Mouse (Mus musculus) retina, postnatal 7 days (tissue): Measurements from ENCODE around the gene Kpna2.
A peak's percentile ranks its signal among the peaks of the same experiment; 100 is the strongest.
"Not testable (repeated sequence)": the region's sequence is repeated elsewhere in the genome, so short reads cannot be mapped to it uniquely, and the experiment has no call there.

Experiments
- DNase-seq: peaks from one replicate; pipeline ENCODE4 v3.0.0-alpha.2; 2012; ENCODE audit warnings: low read depth, low spot score

The Kpna2 gene

DNA sequence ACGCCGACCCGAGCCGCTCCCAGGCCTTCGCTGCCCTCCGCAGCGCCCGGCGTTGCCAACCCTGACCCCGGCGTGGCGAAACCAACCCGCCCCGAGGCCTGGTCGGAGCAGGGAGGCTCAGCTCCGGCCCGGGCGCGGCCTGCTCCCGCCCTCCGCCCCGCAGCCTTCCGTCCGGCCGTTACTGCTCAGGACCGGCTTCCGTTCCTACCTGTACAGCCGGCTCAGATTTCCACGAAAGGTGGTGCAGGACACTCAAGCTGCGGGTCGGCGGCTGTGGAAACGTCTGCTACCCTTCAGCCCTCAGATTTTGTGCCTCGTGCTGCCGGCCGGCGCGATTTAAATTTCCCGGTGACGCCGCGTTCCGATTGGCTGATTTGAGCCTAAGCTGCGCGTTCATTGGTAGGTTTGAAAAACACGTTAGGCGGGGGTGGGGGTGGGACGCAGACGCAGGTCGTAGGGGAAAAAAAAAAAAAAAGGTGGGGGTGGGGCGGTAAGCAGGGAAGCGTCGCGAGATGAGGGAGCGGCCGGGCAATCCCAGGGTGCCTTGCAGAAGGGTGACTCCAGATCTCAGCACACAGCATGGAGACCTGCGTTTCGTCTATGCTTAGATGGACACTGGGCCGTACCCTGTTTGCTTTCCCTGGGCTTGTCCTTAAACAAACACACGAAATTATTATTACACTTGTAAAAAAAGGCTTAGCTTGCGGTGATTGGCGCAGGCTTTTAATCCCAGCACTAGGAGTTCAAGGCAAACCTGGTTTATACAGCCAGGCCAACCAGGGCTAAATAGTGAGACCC is at the start of gene Kpna2:
Gene Kpna2 (minus strand): TSS at position 391 of the 798 bp plus-strand sequence.
- peak; percentile 92 for DNase-seq

GRCm38 (mm10) chr11:107046766-107047620 is 47.7 kb upstream of the Kpna2 start:
- no peak for DNase-seq

GRCm38 (mm10) chr11:107045546-107045945 is 46.2 kb upstream of the Kpna2 start:
- DNase-seq = no peak

DNA sequence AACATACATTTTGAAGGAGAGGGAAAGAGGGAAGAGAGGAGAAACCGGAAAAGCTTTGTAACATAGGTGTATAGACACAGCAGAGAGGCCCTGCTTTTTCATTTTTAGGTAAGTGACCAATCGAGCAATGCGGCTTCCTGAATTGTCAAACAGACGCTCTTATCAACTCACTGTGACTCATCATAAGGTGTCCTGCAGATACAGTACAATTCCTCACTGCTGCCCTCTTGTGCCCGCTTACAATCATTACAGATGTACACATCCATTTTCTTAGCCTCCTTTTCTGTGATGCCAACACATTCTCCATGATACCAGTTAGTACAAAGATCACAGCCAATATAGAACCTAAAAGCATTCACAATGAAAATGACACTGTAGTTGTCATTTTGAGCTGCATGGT is 45.0 kb upstream of the Kpna2 start:
- peak; percentile 55 for DNase-seq

GRCm38 (mm10) chr11:107043361-107043760 is 44.0 kb upstream of the Kpna2 start:
- no peak for DNase-seq

DNA sequence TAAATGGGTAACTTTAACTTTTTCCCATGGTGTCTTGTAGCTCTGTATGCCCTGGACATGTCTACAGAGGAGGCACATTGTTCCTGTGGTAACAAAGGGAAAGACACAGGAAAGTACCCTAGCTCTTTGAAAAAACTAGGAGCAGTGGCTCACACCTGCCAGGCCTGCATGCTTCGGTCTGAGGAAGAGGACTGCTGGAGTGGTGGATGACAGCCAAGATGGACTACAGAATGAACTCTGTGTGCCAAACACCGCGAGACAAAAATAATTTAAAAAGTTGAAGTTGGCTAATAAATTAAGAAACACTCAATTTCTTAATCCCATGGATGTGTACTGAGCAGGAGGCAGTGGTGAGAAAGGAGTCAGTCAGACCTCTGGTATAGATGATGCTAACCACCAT is 42.1 kb upstream of the Kpna2 start:
- DNase-seq = no peak

DNA sequence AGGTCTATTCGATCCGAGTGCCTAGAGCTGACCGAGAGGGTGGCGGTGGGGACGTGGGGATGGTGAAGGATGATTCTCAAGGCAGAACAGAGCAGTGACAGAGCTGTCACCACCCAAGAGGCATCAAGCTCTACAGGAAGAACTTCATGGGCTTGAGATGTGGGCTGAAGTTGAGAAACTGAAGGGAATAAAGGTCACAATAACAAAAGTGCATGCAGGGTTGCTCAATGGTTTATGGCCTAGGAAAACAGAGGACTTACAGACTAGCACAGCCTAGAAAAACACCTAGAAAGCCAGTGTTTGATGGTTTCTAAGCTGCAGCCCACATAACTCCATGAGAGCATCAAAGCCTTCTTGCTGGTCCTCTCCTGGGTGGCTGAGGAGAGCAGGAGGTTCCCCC is 40.1 kb upstream of the Kpna2 start:
- no peak for DNase-seq

- DNase-seq = no peak
Observed at GRCm38 (mm10) chr11:107034085-107034810, 34.9 kb upstream of the Kpna2 start.

- DNase-seq = no peak
Observed at GRCm38 (mm10) chr11:107031635-107032034, 32.3 kb upstream of the Kpna2 start.

- DNase-seq = no peak
Observed at GRCm38 (mm10) chr11:107029536-107029935, 30.2 kb upstream of the Kpna2 start.

DNA sequence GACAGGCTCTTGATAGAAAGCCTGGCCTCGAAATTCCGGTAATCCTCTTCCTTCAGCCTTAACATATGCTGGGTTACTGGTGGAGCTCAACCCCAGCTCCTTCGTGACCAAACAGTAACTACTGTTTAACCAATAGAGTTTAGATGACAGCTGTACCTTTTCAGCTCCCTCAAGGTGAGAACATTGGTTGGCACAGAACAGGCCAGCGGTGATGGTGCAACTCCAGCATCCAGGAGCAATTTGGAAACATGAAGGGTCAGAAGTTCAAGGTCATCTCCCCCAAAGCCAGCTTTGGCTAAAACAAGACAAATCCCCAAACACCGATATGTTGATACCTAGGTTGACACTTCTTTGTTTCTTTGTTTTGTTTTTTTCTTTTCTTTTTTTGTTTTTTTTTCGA is 29.4 kb upstream of the Kpna2 start:
- DNase-seq = no peak

- DNase-seq = no peak
Observed at GRCm38 (mm10) chr11:107028275-107028618, 28.9 kb upstream of the Kpna2 start.

GRCm38 (mm10) chr11:107027431-107028274 is 28.3 kb upstream of the Kpna2 start:
- DNase-seq = peak; percentile 87

GRCm38 (mm10) chr11:107026554-107027430 is 27.5 kb upstream of the Kpna2 start:
- no peak for DNase-seq

DNA sequence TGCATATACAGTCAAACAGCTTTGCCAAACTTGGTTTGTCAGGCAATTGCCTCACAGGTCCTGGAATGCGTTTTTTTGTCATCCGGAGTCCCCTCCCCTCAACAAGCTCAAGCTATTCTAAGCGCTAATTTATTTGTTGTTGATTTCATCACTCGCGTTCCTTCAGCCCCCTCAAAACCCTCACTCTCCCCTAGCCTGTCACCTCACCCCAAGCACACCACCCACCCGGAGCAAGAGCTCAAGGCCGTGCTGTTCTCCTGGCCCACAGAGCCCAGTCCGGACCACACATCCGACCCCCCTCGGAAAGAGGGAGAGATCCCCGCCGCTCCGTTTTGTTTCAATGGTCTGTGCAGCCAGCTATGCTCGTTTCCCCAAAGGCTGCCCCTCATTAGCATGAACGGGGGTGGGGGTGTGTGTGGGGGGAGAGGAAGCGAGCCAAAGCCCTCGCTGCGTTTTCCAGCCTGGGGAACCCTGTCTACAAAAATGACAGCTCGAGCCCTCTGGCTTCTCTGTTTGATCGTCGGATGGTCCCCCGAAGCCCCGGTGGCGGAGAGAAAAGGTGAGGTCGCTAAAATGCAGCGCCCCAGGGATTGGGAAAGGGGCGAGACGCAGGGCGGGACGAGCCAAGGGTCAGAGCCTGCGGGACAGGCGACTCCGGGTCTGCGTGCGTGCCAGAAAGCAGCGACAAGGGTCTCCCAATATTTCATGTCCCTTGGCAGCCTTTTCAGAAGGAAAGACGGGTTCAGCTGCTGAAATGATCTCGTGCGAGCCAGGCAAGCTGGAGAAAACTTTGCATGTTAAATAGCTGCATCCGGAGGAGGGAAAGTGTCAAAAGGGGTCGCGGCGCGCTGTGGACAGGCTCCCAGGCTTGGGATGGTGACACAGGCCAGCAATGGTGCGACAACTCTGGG is 26.3 kb upstream of the Kpna2 start, which contains the start of gene 1810010H24Rik:
Gene 1810010H24Rik (plus strand): TSS at position 271 of the 911 bp plus-strand sequence.
- no peak for DNase-seq

DNA sequence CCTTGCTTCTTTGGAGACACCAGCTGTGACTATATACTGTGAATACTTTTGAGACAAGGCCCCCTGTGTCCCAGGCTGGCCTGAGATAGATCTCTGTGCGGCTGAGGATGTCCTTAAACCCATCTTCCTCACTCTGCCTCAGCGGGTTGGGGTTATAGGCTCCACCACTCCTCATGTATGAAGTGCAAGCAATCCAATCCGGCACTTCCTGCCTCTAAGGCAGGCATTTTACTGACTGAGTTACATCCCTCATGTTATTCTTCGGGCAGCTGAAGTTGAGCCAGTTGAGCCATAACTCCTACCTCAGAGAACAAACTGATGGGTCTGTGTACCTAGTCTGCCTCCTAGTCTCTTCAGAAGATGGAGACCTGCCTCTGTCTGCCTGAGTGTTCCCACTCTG is 25.1 kb upstream of the Kpna2 start:
- DNase-seq = no peak

DNA sequence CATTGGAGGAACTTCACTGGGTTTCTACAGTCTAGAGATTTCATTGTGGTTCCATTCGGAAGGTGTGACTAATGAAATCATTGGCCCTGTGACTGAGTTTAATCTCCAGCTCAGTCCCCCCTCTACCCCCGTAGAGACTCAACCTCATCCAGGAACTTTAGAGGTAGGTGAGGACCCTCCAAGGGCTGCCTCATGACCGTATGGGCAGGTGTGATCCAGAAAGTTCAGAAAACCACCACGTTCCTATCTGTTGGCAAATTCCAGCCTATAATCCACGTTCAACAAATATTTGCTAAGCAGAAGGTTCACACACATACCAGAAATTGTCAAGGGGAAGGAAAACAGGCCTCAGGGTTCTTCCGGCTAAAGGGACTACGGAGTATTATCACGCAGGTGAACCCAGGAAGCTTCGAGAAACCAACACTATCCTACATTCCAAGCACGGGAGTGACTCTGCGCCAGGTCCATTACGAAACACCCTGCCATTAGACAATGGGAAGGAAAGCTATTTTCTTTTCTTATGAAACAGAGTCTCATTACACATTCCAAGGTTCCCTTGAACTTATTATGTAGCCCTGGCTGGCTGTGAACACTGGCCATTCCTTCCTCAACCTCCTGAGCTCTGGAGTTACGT is 22.8 kb upstream of the Kpna2 start:
- no peak for DNase-seq

- DNase-seq = not testable (repeated sequence)
Observed at GRCm38 (mm10) chr11:107019722-107020121, 20.4 kb upstream of the Kpna2 start.

- no peak for DNase-seq
Observed at GRCm38 (mm10) chr11:107019318-107019717, 20.0 kb upstream of the Kpna2 start.
